Mouse (Mus musculus) inflammation-experienced regulatory T-cells, adult 6 months (primary cell): Measurements from ENCODE around the gene Fam20a. TPM values are rescaled to one million over a fixed set of nuclear protein-coding genes. Genes with fewer than 3 reads are reported as not detected.
"Not testable (repeated sequence)": the region's sequence is repeated elsewhere in the genome, so short reads cannot be mapped to it uniquely, and the experiment has no call there.

Source experiments
- ATAC-seq: one replicate; pipeline ENCODE4 v1.8.0; 2017
- polyA plus RNA-seq, 3 experiments: library from polyadenylated mRNA; unstranded; fragments of 100-300 nt; shearing (Covaris generic); gene quantifications; one replicate each; pipeline ENCODE4 v1.2.1; 2017

Gene Fam20a
- polyA plus RNA-seq, 3 experiments from 2014 or later, result 1.6 to 3.8 (median 3.6) TPM

DNA sequence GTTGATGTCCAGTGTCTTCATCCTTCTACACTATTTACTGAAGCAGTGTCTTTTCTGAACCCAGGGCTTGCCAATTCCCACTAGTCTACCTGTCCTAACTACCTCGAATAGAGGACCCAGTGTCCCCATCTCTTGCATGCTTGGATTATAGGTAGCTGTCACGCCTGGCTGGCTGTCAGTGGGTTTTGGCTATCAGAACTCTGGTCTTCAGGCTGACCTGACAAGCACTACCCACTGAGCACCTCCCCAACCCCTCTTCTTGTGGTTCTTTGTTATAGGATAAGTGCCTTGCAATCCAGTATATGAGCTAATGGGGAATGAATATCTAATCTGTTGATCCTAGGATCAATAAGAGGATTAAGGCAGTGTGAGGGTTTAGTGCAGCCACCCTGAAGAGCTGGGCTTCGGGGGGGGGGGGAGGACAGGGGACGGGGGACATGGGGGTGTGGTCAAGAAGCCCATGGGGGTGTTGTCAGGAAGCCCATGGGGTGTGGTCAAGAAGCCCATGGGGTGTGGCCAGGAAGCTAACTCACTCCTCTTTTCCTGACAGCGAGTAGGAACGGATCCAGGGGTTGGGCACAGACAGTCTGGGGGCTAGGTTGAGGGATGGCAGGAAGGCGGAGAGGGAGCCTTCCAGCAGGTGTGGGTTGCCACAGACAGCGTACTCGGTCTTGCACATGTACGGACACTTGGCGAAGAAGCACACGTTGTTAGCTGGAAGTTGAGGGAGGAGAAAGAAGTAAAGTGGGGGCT, 45.3 kb downstream of the Fam20a start:
- ATAC-seq, result no peak

DNA sequence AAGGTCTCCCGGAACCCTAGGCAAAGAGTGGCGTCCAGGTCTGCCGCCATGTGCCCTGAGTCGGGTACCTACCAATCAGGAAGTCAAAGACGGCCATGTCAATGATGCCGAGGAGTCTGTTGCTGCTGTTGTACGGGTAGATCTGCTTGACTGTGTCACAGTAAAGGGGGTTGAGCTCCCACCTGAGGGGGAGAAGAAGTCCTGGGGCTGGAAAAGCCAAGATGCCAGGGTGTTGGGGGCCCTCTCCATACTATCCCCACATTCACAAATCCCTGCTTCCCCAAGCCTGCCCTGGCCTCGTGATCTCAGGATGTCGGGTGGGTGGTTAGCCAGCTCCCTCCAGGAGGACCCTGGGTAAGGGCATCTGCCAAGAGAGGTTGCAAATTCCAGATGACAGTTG, 46.3 kb downstream of the Fam20a start:
- no peak for ATAC-seq

DNA sequence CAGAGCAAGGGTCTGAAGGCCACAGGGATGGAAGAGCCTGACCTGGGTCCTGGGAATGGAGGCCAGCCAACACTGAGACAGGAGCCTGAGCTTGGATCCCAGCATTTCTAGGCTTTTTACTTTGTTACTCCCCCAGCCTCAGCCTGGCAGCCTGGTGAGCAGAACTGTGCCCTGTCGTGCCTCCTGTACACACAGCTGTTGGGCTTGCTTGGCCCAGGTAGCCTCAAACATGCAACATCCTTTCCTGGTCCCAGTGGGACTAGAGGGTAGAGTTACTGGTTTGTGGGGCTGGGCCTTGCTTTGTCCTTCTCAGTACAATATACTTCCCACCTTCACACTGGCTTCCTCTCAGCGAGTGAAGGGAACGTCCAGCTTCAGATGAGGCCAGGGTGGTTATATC, 46.9 kb downstream of the Fam20a start:
- no peak for ATAC-seq

DNA sequence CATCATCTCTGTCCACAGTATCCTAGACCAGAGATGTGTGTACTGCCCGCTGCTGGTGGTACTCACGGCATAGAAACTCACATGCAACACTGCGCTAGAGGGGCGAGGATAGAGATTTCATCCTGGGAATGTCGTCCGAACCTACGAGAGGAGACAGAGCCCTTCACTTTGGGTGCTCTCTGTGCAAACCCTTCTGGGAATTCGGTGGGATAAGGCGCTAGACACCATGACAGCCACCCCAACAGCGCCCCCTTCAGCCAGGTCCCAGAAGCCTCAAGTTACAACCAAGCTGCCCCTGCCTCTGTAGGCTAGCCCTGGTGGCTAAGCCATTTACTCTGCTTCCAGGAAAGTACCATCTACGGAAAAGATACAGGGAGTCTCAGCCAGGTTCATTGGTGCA, 47.5 kb downstream of the Fam20a start:
- no peak for ATAC-seq

DNA sequence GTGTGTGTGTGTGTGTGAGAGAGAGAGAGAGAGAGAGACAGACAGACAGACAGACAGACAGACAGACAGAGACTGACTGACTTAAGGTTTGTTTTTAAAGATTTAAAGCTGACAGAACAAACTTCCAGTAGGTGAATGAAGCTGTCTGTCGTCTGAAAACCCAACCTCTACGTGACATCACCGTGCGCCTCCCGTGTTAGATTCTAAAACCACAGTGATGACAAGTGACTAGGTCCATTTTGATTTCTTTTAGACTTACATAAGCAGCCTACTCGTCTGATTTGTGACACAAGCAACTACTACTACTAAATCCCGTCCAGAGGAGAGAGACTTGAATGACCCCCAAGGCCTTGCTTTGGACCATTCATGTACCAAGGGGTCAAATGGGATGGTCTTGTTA, 48.3 kb downstream of the Fam20a start:
- ATAC-seq, result peak; percentile 34

DNA sequence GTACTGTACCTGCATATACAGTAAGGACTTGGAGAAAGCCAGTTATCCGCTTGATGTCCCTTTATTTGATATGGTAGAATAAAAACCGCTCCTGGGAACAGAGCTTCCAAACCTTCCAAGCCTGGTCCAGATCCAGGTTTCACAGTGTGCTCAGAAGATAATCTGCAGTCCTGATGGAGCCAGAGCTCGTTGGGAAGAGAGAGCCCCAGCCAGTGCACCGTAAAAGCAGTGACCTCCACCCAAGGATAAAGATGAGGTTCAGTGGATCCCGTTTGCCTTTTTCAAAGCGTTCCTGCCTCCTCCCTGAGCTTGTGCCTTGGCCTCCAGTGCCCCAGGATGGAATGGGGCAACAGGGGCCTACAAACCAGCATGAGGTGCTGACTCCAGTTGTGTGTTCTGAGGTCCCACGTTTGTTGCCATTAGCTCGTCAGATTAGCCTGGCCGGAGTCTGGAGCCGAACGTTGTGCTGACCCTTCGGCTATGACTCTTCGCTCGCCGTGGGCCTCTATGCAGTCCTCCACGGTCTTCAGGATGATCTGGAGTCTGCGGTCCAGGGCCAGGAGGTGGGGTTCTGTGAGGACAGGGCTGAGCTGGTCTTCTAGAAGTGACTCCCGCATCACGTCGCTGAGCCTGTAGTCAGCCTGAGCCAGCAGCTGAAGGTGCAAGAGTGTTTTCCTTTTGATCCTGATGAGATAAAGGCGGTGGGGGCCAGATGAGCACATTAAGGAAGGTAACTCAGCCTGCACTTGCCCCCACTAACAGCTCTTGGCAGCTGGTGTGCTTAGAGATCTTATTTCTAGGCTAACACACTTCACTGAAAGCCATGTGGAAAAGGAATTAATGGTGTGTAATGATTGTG, 49.0 kb downstream of the Fam20a start:
- ATAC-seq, result no peak

DNA sequence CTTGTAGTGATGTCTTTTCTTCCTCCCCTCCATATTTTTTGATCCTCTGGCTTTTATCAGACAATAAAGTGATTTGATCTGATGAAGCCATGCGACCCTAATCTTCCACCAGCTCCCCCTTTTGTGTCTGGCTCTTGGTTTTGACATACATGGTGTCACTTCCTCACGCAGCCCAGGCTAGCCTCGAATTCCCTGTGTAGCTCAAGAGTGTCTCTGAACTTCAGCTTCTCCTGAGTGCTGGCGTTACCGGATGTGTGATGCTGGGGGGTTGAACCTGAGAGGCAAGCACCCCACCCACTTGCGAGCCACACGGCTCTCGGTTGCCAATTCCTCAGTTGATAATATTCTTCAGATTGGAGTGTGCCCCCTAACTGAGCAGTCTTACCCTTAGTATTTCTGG, 49.7 kb downstream of the Fam20a start:
- ATAC-seq, result peak; percentile 15

DNA sequence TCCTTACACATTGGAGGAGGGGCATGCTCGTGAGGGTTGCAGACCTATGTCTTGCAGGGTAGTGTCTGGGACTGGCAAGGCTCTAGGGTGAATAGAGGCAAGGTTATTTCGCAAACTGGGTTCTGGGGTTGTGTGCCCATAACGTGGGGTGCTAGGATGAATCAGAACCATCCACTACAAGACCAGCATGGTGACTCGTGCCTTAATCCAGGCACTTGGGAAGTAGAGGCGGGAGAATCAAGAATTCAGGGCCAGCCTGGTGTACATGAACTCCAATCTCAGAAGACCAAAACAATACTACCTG, 50.1 kb downstream of the Fam20a start:
- no peak for ATAC-seq

DNA sequence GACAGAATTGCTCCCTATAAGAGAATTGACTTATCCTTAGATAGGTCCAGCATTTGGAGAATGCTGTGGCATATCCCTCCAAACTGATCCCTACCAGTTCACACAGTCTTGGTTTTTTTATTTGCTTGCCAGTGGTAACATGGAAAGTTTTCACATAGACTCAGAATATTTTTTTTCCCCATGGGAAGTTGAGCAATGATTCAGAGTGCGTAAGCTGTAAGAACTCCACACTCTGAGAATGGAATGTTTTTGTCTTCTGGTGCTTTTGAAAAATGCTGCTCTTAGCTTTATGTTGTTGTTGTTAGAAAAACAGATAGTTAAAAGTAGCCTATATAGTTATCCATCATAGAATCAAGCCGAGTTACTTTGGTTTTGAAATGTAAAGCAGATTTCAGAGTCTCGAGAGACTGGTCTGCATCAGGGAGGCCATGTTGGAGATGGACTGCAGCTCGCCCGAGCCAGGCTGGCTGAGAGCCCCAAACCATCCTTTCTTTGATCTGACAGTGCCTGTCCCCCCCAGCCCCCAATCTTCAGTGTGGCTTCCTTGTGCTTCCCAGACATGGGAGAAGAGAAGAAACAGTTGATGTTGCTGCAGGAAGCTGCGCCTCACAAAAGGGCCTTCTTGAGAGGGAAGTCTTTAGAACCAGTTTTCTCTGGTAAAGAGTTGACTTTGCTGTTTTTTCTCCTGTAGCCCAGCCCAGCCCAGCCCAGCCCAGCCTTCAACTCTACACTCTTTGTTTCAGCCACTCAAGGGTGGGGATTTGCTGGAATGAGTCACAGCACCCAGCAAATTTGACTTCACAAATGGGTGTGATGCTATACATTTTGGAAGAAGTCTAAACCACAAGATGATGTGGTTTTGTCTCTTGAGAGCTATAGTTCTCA, 50.7 kb downstream of the Fam20a start:
- peak; percentile 70 for ATAC-seq

DNA sequence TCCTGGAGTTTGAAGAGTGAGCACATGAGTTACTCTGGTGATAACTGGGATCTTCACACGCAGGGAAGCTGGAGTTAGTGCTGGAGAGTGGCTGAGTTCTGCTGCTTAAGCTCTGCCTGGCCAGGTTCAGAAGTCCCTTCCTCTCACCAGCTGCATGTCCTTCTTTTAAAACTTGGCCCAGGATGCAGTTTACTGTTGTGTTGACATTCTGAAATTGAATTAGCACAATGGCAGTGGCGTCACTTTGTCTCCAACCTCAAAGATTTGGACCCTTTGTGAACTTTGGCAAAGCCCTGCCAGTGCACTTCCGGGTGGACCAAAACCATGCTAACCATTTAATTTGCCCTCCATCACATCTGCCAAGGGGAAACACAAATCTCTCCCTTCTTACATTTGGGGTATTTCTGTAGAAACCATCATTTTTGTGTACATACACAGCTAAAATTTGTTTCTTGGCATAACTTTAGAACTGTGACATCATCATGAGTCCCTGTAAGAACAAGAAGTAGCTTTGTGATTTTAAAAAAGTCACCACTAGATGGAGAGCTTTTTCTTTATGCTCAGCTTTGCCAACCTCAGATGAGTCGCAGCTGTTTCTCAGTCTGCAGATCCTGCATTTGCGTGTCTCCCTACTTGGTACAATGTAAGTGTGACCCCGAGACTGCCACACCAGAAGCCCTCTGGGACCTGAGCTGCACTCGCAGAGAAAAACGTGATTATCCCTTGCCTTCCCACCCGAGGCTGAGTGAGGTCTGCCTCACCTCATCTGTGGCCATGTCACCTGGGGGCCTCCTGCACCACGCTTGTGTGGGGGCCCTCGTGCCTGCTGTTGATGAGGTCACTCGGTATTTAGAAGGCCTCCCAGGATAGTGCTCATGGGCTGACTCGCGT, 51.8 kb downstream of the Fam20a start:
- ATAC-seq, result peak; percentile 54

DNA sequence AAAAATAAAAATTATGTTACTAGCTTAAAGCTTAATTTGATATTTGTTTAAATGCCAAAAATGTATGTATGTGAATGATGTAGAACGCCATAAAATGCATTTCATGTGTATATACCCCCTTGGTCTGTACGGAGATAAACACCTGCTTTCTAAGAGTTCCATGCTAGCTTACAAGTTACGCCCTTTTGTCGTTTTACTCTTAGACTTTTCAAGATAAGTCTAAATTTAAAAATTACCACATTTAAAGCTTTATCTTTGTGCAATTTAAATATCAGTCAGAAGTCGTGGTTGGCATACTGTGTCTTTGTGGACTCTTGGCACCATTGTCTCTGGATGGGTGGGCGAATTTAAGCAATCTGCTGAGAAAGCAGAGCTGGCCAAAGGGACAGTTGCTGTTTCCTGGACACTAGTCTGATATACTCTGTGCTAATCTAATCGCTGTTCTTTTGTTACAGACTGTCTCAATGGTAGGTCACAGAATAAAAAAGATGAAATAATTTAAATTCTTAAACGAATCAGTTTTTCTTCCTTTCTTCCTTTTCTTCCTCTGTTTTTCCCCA, 52.9 kb downstream of the Fam20a start:
- ATAC-seq, result no peak

DNA sequence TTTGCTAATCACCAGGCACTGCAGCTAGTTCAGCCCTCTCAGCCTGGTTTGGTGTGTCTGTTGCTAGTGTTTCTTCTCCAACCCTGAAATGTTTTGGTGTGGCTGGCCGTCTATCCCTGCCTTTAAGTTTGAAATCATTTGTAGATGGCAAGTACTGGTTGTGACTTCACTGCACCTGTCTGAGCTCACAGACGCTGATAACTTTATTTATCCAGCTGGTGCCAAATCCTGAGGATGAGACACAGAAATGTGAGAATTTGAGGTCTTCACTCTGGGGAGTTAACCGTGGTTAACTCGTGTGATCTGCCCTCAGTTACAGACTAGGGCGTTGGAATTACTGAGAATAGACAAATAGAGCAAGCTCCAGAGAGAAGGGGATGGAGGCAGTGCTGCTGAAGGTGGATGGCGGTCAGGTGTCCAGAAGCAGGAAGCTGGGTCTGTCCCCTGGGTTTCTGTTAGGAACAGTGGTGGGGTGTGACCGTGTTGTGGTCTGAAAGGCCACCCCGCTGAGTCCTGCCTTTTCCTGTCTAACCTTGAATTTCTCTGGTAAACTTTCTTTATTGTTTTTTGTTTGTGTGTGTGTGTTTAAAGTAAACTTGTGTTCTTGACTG, 53.9 kb downstream of the Fam20a start:
- no peak for ATAC-seq

DNA sequence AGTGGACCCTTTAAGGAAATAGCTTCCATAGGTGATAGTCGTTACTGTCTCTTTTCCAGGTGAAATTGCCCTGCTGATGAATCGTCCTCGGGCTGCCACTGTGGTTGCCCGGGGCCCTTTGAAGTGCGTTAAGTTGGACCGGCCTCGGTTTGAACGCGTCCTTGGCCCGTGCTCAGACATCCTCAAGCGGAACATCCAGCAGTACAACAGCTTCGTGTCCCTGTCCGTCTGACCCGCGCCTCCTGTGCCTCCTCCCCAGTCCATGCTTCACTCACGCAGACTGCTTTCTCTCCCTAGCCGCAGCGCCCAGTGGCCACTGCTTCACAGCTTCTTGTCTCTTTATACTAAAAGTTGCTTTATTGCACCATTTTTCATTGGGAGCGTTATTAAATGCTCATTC, 54.7 kb downstream of the Fam20a start:
- no peak for ATAC-seq

DNA sequence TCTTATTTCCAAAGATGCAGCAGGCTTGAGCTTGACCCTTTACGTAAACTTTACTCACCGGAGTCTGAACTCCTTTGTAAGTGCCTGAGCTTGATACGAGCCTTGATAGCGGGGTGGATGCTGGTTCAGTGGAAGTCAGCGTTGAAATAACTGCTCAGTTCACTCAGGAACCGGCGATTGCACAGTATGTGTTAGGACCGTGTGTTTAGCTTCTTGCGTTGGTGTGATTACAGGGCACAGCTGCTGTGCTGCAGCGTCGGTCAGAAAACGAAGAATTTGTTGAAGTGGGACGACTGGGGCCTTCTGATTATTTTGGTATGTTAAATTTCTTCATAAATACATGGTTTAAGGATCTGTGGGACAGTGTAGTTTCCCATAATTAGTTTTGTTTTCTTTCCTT, 55.7 kb downstream of the Fam20a start:
- ATAC-seq, result no peak

DNA sequence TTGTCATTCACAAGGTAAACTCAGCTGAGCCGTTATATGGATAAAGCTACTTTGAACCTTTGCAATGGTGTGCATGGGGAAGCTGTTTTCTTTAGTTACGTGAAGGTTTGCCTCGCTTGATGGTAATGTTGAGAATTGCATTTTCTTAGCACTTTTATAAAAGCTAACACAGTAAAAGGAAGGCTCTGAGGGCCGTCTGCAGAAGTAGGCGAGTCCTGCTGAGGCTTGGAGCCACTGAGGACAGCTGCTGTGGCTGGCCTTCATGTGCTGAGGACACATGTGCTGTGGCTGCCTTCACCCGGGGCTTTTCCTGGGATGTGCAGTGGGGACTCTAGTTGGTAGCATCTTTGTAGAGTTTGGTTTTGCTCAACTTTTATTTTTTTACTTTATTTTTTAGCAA, 56.7 kb downstream of the Fam20a start:
- ATAC-seq, result no peak

DNA sequence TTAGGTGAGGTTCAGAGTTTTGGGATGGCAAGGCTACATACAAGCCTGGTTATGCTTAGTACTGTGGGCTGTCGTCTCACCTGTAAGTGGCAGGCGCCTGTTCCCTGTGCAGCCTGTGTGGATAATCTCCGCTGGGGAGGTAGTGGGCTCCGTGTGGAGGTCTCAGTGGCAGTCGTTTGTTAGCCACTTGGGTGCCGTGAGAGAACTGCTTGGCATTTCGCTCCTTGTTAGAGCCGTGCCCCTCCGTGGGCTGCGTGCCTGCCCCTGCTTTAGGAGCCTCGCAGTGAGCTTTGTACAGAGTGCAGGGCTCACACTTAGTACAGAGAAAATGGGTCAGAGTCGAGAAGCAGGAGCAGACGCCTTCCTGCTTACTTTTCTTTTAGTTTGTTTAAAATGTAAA, 57.8 kb downstream of the Fam20a start:
- ATAC-seq, result no peak

DNA sequence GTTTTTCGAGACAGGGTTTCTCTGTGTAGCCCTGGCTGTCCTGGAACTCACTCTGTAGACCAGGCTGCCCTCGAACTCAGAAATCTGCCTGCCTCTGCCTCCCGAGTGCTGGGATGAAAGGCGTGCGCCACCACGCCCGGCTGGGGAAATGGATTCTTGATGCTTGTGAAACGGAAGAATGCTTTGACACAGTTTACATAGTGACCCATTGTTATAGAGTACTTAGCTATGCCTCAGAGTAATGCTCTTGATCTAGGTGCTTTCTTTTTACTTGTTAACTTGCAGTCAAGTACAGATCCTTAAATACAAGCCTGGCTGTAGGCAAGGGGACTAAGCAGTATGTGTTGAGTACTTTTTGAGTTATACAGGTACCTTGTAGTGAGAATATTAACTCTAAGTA, 61.6 kb downstream of the Fam20a start:
- ATAC-seq, result not testable (repeated sequence)

DNA sequence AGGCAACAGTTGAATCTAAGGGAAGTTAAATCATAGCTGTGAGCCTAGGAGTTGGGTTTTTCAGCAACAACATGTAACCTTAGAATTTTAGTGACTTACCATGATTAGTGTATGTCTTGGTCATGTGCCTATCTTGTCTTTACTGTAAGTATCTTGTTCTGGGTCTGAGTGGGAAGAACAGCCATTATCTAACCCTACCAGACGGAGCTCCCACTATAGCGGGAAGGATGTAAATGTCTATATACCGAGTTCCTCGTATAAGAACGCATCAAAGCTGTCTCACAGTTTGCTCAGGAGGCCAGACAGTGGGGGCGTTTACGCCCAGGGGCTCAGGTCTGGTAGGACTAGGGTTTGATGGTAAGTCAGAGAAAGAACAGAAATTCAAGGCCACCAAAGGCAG, 65.8 kb downstream of the Fam20a start:
- no peak for ATAC-seq

DNA sequence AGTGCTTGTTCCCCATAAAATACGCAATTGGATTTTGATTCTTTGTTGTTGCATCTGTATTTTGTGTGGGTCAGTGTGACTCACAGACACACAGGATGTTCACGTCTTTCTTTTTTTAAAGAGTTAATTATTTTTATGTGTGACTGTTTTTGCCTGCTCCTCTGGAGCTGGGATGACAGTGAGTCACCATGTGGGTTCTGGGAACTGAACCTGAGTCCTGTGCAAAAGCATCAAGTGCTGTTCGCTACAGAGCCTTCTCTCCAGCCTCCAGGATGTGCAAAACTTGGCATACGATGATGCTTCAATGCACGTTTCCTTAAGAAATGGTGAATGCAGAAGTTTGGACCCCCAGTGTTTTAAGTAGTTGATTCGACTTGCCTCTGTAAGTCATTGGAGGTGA, 67.5 kb downstream of the Fam20a start:
- ATAC-seq, result no peak

DNA sequence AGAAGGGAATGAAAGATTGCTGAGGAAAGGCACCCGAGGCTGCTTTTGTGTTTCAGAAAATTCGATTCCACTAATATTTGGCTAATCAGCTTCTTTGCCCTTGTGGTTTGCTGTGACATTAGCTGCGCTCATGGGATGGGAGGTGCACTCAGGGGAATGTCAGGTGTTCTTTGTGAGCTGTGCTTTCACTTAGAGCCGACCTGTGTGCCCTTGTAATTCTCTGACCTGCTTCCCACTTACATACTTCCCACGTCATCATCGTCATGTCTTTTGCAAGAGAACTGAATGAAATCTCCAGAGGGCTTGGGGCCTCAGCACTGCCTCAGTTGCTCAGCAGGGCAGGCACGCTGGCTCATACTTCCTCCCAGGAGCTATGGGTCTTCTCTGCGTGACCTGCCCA, 68.9 kb downstream of the Fam20a start:
- no peak for ATAC-seq

DNA sequence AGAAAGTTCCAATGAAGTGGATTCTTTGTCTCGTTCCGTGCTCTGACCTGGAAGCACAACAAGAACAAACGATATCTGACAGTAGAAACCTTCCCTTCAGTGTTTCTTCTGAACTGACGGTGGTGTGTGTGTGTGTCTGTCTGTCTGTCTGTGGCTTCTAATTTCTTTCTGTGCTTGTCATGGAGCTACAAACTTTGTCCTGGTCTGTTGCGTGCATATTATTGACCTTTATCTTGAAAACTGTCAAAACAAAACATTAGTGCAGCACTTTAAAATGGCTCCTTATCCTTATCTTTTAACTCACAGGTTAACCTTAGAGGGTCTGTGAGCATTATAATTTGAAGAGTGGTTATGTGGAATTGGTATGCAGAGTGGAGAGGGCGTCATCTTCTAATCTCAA, 69.6 kb downstream of the Fam20a start:
- no peak for ATAC-seq
